Comparison of ENCODE assay signal across 8 mouse cellular contexts in the genomic region with DNA sequence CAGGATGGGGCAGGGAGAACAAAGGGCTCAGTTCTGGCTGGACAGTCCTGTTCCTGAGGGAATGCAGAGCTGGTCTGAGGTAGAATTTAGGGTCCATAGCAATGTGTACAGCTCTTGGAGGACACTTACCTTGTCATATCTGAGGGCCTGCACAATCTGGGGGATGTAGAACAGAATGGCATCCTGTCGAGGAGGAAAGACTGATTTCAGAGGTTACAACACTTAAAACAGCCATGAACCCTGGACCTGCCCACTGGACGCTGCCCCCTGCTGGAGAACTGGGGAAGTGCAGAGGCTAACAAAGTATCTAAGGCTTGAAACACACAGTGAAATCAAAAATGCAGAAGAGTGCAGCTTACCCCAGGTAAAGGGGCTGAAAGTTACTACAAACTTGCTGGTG. TPM values are rescaled to one million over a fixed set of nuclear protein-coding genes. Genes with fewer than 3 reads are reported as not detected.
DNase-seq lines count a peak whose midpoint lies in the region; ATAC-seq and TF ChIP-seq lines count a peak whose summit lies in the region.

No protein-coding gene starts in this region.

- TF ChIP-seq CTCF in lung, embryonic 14.5 days (IDR thresholded peaks at IDR 0.05; ENCODE audit: low read depth), result peak; percentile 97

- no peaks in the 10 kb centered on the region for H3K4me1 ChIP-seq in lung, embryonic 14.5 days (ENCODE audit: insufficient read depth)

- no peak overlapping the region for H3K27ac ChIP-seq in lung, embryonic 14.5 days (ENCODE audit: low read depth)

- peak; percentile 35; the same call in 1 of the 2 replicates for ATAC-seq in lung, embryonic 14.5 days (ENCODE audit: insufficient read depth)

- 1% methylated on average over 2 of the region's 2 CpGs for WGBS in lung, embryonic 14.5 days

- H3K9ac ChIP-seq in lung, embryonic 14.5 days, result no peak overlapping the region

- peak; percentile 82 for DNase-seq in right cerebral cortex, postnatal 4 days
- DNase-seq in right cerebral cortex, adult 18-20 months, result no peak
- DNase-seq in adrenal gland, postnatal 14 days, result peak; percentile 85
- peak; percentile 77 for DNase-seq in embryo, embryonic 11 days
- DNase-seq in induced T-regulatory cell, adult 2 months (ENCODE audit: low read depth), result peak; percentile 87
- DNase-seq in lung, embryonic 14.5 days, result peak; percentile 85
- peak; percentile 32 for DNase-seq in skeletal muscle tissue, adult 2 months (ENCODE audit: low read depth, low spot score)
- peak; percentile 32 for DNase-seq in yolk sac, embryonic 10.5 days (ENCODE audit: low spot score)

- H3K36me3 ChIP-seq in lung, embryonic 14.5 days (ENCODE audit: insufficient read depth), result peaks cover 58% of the 10 kb centered on the region

- no peak overlapping the region for H3K4me2 ChIP-seq in lung, embryonic 14.5 days

- no peaks in the 10 kb centered on the region for H3K9me3 ChIP-seq in lung, embryonic 14.5 days (ENCODE audit: low read depth, low read length)

- no peak overlapping the region for H3K4me3 ChIP-seq in lung, embryonic 14.5 days (ENCODE audit: low read depth, low read length)

- no peaks in the 10 kb centered on the region for H3K27me3 ChIP-seq in lung, embryonic 14.5 days (ENCODE audit: insufficient read depth, low read length)

RNA-seq across cellular contexts. Expression of gene Tmem191c, which starts 16.9 kb away (rescaled TPM):
- 8.4 and 10.5 TPM in 2 replicates for total RNA-seq in adrenal gland, postnatal 14 days (2021)
- 6.7 and 7.5 TPM in 2 replicates for polyA plus RNA-seq in lung, embryonic 14.5 days (2014; fragmentation: Nextera tagmentation; extraction: Ambion mirVana)

RNA-seq across cellular contexts. Expression of gene Serpind1, which starts 38.4 kb away (rescaled TPM):
- total RNA-seq in adrenal gland, postnatal 14 days (2021), result 3.7 and 75.0 TPM in 2 replicates
- polyA plus RNA-seq in lung, embryonic 14.5 days (2014; fragmentation: Nextera tagmentation; extraction: Ambion mirVana), result 0.12 and 0.25 TPM in 2 replicates

RNA-seq across cellular contexts. Expression of gene Hic2, which starts 59.4 kb away (rescaled TPM):
- total RNA-seq in adrenal gland, postnatal 14 days (2021), result 2.7 and 3.2 TPM in 2 replicates
- 3.4 and 4.3 TPM in 2 replicates for polyA plus RNA-seq in lung, embryonic 14.5 days (2014; fragmentation: Nextera tagmentation; extraction: Ambion mirVana)
